Mouse (Mus musculus) common myeloid progenitor, adult 5-6 weeks (primary cell): Measurements from ENCODE around the gene Pou4f1. TPM values are rescaled to one million over a fixed set of nuclear protein-coding genes. Genes with fewer than 3 reads are reported as not detected.
"Not testable (repeated sequence)": the region's sequence is repeated elsewhere in the genome, so short reads cannot be mapped to it uniquely, and the experiment has no call there.

Source experiments
- ATAC-seq: replicated peaks from 2 replicates; pipeline ENCODE4 v1.8.0; 2016; ENCODE audit warnings: low read depth, mild to moderate bottlenecking, moderate TSS enrichment, inconsistent platforms; ENCODE audit not compliant: poor library complexity, severe bottlenecking
- total RNA-seq: library from RNA; stranded (forward); fragments of 200-1000, 187-1606 nt; gene quantifications from 2 replicates; pipeline ENCODE4 v1.2.3, GENCODE M21; 2017

Gene Pou4f1
- not detected in 2 replicates for total RNA-seq

DNA sequence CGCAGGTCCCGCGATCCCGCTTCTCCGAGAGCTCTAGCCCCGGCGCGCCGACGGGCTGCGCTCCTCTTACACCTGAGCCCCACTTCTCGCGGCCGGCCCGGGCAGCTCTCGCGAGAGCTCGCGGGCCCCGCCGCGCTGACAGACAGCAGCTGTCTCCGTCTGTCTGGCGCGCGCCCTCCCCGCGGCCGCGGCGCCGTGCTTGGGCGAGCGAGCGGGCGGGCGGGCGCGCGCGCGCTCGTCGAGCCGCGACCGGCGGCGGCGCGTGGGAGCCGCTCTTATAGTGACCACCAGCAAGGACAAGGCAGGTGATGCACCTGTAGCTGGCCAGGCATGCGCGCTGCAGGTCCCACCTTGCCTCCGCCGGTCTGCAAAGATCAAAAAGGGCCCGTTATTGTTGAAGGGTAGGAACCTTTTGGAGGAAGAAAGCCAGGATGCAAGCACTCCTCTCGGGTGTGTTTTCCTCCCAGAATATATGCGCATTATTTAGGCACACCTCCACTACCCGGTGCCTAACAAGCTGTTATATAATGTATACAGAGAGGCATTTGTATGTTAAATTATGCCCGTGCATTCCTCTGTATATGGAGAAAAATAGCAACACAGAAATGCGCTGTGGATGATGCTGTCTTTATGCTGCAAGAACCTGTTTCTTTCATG lies at the start of gene Pou4f1:
Gene Pou4f1 (minus strand): TSS at position 34 of the 657 bp plus-strand sequence.
- ATAC-seq = peak; percentile 42

DNA sequence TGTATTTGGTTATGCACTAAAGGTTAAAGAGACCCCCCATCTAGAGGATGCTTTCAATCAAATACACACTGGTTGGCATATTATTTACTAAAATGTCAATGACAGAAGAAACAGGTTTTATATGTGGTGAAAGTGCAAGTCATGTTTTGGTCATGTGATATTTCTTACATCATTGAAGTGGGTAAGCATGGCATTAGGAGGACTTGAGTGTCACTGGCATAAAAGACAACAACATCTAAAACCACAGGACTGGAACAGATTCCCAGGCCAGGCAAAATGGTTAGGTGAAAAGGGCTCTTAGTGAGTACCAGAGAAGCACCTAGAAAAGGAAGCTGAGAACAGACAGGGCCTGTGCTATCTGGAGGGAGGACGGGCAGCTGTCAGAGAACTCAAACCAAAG lies 43.9 kb upstream of the Pou4f1 start:
- no peak for ATAC-seq

DNA sequence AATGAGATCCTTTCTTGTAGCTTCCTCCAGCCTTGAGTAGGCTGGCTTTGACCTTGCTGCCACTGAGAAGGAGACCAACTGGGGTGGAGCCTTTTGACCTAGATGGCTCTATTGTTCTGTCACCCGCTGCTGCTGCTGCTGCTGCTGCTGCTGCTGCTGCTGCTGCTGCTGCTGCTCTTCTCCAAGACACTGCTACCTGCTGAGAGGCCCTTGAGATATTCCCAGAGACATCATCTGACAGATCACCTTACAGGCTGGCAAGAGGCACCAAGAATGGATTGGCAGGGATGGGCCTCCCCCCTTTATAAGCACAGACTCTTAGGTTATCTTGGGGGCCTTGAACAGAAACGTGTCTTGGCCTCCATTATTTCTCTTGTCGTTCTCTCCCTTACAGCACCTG lies 35.0 kb upstream of the Pou4f1 start:
- not testable (repeated sequence) for ATAC-seq

DNA sequence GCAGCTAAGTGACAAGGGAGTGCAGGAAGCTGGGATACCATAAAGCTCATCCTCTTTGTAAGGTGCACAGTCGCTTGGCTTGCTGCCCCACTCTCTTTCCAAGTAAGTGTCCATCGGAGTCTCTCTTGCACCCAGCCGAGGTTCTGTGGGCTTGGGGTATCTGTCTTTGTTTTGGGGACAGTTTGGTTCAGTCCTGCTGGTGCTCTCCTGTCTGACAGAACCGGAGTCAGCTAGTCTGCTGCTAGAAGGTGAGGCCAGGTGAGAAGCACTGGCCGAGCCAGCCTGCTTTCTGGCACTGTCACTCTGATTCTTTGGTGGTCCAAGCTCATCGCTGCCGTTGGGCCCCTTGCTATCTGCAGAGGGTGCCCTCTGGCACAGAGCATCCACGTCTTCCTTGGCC lies 12.0 kb upstream of the Pou4f1 start:
- no peak for ATAC-seq

DNA sequence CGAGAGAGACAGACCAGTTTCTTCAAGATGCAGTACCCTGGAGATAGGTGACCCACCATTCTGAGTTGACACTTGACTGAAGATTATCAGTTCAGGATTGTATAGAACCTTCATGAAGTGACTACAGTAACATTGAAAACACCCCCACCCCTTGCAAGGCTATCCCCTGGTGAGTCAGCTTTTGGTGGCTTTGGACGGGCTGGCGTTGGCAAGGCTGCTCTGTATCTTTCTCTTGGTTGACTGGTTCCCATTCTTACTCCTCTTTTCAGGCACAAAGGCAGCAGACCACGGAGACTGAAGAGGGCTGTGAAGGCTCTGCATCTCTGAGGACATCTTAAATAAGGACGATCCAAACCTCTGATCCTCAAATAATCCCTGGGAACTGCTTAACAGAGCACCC lies 10.8 kb upstream of the Pou4f1 start:
- ATAC-seq = no peak

DNA sequence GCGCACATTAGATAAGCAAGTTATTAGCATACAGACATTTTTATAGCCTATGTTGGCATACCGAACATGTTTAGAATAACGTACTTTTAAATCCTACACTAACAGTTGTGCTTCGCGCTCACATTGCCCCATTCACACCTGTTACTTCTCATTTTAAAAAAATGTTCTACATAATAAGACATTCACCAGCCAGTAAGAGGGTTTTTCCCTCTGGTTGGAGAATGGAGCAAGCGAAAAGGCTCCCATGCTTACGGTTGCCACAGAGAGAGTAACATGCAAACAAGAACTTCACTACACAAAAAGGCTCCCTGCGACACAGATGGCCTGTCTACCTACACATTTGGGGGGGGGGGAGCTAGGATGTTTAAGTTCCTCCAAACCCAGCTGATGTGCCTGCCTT lies 9.8 kb upstream of the Pou4f1 start:
- no peak for ATAC-seq

DNA sequence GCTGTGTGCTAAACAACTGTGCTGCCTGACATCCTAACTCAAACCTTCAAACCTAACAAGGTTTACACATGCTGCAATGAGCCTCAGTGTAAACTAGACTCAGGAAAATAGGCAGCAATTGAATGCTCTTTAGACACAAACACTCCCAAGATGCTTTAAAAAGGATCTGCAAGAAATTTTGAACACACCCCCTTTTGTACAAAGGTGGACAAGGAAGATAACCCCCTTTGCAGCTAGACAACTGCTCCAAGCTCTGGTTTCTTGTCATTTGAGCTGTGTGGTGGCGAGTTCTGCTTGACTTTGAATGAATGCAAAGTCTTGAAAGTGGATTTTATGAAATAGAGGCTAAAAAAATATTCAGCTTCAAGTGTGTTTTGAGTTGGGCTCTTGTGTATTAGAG lies 7.6 kb upstream of the Pou4f1 start:
- no peak for ATAC-seq

DNA sequence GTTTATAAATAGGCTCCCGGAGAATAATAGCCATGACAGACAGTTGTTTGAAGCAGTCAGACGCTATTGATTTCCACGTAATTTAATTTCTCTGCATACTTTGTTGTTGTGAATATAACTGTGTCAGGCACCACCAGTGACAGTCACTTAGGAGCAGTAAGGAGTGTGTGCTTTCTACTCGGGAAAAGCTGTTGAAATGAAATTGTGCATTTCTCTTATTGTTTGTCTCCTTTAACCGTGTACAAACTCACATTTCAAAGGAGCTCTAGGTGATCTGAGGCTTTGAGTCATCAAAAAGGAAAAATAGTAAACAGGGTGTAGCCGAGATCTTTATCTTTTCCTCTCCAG lies 798 bp upstream of the Pou4f1 start:
- ATAC-seq = no peak

DNA sequence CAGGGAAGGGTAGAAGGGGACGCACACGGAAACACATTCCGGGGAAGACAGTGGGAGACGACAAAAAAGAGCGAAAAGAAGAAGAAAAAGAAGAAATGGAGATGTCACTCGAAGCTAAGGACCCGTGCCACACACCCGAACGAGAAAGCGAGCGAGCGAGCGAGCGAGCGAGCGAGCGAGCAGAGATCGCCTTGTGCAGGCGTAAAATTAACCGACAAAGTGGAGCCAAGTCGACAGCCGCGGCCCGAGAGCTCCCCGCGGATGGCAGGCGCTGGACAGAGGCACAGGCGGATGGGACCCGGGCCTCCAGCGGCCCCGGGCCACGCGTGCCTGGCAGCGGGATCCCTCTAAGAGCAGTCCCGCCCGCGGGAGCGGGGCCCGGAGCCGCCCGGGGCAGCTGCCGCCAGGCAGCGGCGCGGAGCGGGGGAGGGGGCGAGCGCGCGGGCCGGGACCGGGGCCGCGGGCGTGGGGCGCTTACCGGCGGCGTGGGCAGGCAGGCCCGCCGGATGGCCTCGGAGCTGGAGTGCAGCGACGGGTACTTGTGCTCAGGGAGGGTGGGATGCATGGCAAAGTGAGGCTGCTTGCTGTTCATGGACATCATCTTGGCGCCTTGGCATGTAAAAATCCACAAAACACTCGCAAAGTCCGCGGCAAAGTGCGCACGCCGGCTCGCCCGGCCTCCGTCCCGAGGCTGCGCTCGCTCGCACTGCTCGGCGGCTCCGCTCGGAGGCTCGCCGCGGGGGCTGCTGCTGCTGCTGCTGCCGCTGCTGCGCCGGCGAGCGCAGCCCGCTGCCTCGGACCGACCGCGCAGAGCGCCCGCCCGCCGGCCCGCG lies 450 bp downstream of the Pou4f1 start:
- peak; percentile 1; the same call in 1 of the 2 replicates for ATAC-seq

DNA sequence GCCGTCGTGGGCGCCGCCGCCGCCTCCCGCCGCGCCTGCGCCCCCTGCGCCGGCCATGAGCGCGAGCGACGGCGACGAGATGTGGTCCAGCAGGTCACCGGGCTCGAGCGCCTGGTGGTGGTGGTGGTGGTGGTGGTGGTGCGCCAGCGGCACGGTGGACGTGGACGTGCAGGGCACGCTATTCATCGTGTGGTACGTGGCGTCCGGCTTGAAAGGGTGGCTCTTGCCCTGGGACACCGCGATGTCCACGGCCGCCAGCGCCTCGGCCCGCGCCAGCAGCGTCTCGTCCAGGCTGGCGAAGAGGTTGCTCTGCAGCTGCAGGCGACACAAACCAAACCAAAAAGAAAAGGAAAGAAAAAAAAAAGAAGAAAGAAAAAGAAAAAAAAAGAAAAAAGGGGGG lies 1.2 kb downstream of the Pou4f1 start:
- no peak for ATAC-seq

DNA sequence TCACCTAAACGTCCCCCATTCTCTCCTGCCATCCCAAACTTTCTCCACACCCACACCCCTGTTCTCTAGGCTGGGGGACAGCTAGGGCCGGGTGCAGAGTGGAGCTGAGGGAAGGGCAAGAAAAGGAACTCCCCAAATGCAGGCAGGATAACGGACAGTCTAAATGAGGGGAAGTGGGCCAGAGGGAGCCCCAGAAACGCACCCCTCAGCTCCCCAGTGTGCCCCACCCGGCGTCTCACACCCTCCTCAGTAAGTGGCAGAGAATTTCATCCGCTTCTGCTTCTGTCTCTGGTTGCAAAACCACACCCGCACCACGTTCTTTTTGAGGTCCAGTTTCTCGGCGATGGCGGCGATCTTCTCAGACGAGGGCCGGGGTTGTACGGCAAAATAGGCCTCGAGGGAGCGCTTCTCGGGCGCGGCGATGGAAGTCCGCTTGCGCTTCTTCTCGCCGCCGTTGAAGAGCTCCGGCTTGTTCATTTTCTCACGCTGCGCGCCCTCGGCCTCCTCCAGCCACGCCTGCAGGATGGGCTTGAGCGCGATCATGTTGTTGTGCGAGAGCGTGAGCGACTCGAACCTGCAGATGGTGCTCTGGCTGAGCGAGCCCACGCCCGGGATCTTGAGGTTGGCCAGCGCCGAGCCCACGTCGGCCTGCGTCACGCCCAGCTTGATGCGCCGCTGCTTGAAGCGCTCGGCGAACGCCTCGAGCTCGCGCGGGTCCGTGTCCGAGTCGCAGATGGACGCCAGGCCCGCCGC lies 2.1 kb downstream of the Pou4f1 start:
- peak; percentile 22 for ATAC-seq

DNA sequence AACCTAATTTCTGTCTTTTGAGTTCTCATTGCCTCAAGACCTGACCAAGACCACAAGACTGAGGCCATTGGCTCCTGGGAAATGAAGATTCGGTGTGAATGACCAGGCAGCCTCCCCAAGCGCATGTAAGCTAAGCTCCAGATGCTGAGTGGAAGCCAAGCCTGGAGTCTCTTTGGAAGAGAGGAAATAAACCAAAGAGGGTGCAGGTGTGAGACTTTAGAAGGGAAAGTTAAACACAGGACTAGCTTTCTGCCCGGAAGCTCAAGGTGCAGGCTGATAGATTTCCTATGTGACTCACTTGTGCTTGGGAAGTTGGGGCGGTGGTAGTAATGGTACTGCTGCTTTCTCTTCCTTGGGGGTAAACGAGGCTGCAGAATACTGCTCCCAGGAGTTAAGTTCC lies 3.0 kb downstream of the Pou4f1 start:
- no peak for ATAC-seq

DNA sequence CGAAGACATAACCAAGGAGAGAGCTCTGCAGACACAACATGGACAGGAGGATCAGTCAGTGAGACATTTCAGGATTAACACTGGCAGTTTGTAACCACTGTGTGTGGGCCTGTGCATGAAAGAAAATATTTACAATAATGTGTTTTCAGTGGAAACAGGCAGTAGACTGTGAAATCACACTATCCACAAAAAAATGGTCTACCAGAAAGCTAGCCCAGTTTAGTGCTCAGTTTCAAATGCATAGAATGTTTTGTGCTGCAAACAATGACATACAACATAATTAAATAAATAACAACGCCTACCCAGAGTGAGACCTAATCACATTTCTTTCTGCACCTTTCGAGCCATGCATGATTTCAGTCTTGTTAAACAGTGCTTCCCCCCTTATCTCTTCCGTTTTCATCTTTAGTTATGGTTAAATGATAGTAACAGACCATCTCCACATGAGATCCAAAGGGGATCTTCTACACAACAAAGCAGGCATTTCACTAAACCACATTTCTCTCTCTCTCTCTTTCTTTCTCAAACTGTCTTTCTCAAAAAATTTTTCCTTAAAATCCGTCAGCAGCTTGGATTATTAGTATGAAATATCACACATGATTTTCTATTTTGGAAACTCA lies 4.1 kb downstream of the Pou4f1 start:
- no peak for ATAC-seq

DNA sequence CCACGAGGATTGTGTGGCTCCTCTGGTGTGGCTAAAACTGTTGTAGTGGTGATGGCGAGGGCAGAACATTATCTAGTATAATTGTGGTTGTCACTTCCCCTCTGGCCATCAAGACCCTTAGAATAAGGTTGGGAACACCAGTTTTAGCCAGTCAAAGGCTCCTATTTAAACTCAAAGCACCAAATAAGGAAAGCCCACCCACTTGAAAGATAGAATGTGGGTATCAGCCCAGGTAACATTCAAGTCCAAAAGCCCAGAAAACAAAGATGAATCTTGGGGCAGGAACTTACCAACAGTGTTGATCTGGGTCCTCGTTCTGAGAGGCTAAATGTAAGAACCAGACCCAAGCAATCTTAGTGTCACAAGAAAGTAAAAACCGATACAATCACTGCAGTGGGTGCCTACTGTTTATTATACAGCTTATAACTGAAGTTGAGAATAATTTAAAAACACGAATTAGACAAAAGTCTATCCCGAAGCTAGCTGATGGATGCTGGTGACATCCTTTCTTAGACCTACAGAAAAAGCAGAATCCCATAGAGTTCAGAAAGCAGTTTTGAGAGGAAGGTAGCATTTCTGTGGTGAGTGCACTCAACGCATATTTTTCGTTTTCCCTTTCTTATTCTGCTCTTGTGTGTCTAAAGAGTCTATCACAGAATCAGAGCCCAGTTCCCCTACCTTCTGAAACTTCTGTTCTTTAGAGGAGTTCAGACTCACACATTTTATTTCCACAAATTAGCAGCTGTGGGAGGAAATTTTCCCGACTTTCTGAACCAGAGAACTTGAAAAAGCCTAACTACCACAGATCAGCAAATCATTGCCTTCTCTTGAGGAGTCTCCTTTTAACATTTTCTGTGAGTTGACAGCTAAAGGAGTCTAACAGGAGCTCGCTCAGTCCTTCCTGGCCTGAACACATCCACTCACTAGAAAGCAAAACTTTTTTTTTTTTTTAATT lies 6.2 kb downstream of the Pou4f1 start:
- ATAC-seq = no peak

DNA sequence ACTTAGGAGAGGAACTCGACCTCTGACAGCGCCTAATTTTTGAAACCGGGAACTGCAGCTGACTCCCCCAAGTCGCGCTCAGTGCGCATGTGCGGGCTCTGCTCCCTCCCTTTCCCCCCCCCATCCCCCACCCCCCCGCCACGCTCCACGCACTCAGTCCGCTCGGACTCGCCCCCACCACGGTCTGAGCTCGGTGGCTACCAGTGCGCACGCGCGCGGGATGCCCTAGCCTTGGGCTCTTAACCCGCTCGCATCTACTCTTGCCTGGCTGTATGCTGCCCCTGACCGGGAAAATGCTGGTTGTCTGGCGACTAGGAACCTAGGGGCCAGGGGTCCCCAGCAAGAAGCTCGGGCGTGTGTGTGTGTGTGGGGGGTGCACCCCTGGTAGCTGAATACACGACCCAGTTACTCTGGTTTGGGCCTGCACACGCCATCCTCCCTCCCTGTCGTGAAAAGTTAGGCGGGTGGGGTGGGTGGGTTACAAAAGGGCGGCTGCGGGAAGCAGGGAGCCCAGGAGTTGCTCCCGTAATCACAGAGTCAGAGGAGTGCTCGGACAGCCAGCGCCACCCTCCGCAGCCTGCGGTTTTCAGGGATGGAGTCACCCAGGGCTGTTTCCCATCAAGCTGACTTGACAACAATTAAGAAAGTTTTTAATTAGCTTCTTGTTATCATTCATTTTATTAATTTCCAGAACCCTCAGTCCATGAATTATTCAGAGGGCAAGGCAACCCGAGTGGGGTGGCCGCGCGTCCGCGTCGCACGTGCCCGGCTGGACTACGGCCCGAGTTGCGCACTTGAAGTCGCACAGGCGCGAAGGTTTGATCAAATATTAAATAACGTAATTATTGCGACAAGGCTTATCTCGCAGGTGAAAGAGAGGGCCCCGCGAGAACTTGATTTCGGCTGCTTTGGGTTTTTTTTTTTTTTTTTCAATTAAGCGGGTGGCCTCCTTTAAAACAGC lies 7.2 kb downstream of the Pou4f1 start:
- ATAC-seq = no peak

DNA sequence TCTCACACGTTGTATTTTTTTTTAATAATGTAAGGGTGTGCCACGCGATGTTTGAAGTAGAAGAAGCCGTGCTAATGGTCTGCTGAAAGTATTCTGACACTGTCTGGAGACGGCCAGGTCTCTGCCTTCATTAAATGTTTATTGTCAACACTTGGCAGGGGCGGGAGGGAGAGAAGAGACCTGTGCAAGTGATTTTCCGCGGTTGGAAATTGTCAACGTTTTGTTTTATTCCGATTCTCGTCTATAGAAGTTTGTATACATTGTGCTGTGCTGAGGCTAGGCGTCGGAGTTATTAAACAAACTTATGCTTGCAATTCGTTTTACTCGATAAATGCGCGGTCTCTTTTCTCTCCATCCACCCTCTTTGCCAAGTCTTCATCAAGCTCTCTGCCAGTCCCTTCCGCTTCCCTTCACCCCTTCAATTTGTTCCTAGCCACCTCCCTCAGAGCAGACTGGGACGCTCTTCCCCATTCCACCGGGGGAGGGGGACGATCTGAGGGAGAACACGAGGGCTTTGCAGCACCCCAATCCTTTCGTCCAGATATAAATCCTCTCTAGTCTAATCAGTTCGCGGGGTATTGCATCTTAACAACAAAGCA lies 8.2 kb downstream of the Pou4f1 start:
- no peak for ATAC-seq

DNA sequence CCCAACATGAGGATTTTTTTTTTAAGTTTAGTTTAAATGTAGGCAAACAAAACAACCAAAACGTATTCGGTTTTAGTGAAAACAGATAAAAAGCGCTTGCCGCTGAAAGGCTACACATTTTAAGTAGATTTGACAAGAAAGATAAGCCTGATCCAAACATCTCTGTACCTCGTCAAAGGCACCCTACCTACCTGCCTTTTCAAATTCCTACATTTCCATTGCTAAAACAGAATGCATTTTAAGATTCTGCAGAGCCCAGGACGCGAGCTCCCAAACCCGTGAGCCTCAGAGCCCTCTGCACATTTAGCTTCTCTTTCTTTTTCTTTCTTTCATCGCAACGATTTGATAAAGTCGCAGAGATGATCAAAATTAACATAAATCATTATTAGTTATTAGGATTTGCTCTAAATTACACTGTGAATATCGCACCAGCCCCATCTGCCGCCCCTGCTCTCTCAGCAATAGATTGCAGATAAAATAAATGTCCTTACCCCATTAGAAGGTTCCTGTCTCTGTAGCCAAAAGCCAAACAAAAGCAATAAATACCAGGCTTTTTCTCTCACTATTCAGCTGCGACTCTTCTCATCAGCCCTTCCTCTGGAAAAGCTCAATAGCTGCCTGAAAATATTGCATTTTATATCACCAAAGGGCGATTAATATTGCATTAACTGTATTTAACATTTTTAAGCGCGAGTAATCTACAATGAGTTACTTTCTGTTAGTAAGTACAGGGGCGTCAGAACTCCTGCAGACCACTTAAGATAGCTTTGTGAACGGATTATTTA lies 8.9 kb downstream of the Pou4f1 start:
- ATAC-seq = no peak
